Mouse (Mus musculus) lung, postnatal 0 days (tissue): ENCODE data around the gene Rab7b.

Source experiments
- CTCF ChIP-seq: IDR thresholded peaks from 2 replicates; pipeline ENCODE4 v1.5.1; 2016; ENCODE audit warnings: antibody characterized with exemption, mild to moderate bottlenecking
- EP300 ChIP-seq: IDR thresholded peaks from 2 replicates; pipeline ENCODE4 v1.6.1; 2016; ENCODE audit warnings: antibody characterized with exemption, mild to moderate bottlenecking, control low read depth

GRCm38 (mm10) chr1:131655601-131656000, 32.9 kb upstream of the Rab7b start:
- no peak for TF ChIP-seq CTCF
- TF ChIP-seq EP300 = no peak
